Mouse (Mus musculus): ENCODE results near the gene Ttc41. TPM values are rescaled to one million over a fixed set of nuclear protein-coding genes. Genes with fewer than 3 reads are reported as not detected.
A peak's percentile ranks its signal among the peaks of the same experiment; 100 is the strongest.

Ttc41 gene
- polyA plus RNA-seq, 1 experiment from 2014 or later: 2.0 TPM

- no peaks in the 10 kb centered on the region for H3K9me3 ChIP-seq
- ATAC-seq: no peak
- 86% methylated on average over 6 of the region's 6 CpGs for WGBS
These were observed 52.6 kb downstream of the Ttc41 start for GRCm38 (mm10) chr10:86758211-86758610.

GRCm38 (mm10) chr10:86761236-86761635, 55.6 kb downstream of the Ttc41 start:
- Histone ChIP-seq H3K4me2 (replicated peaks) (no peak overlapping the region), H3K9me3 (no peaks in the 10 kb centered on the region), H3K36me3 (no peaks in the 10 kb centered on the region), H3K27ac (no peak overlapping the region), H3K4me3 (replicated peaks) (no peak overlapping the region), H3K4me1 (replicated peaks) (no peaks in the 10 kb centered on the region), H3K9ac (no peak overlapping the region), H3K27me3 (replicated peaks) (no peaks in the 10 kb centered on the region)
- 81% methylated on average over 1 of the region's 1 CpGs for WGBS
- no peak for ATAC-seq

More at GRCm38 (mm10) chr10:86758211-86758610, 52.6 kb downstream of the Ttc41 start:
- Histone ChIP-seq H3K27me3 (replicated peaks) (no peaks in the 10 kb centered on the region), H3K4me2 (replicated peaks) (no peak overlapping the region), H3K9ac (no peak overlapping the region), H3K4me3 (replicated peaks) (no peak overlapping the region), H3K27ac (no peak overlapping the region), H3K4me1 (replicated peaks) (no peaks in the 10 kb centered on the region), H3K36me3 (no peaks in the 10 kb centered on the region)

GRCm38 (mm10) chr10:86761722-86762383, 56.2 kb downstream of the Ttc41 start:
- 53% methylated on average over 7 of the region's 7 CpGs for WGBS
- no peak overlapping the region for H3K9ac ChIP-seq
- no peak overlapping the region for H3K4me3 ChIP-seq (replicated peaks)
- no peaks in the 10 kb centered on the region for H3K36me3 ChIP-seq
- no peak for ATAC-seq
- no peak overlapping the region for H3K4me2 ChIP-seq (replicated peaks)
- H3K9me3 ChIP-seq: no peaks in the 10 kb centered on the region
- no peaks in the 10 kb centered on the region for H3K4me1 ChIP-seq (replicated peaks)
- no peak overlapping the region for H3K27ac ChIP-seq
- H3K27me3 ChIP-seq (replicated peaks): no peaks in the 10 kb centered on the region

- no peaks in the 10 kb centered on the region for H3K36me3 ChIP-seq
- H3K4me3 ChIP-seq (replicated peaks): no peak overlapping the region
- 65% methylated on average over 3 of the region's 3 CpGs for WGBS
- H3K27ac ChIP-seq: no peak overlapping the region
- H3K9ac ChIP-seq: no peak overlapping the region
- no peak for ATAC-seq
- H3K27me3 ChIP-seq (replicated peaks): no peaks in the 10 kb centered on the region
- H3K4me2 ChIP-seq (replicated peaks): no peak overlapping the region
- H3K4me1 ChIP-seq (replicated peaks): no peaks in the 10 kb centered on the region
- H3K9me3 ChIP-seq: no peaks in the 10 kb centered on the region
These were observed 56.7 kb downstream of the Ttc41 start for GRCm38 (mm10) chr10:86762384-86762730.

- no peak within 1 kb of the TSS for H3K4me3 ChIP-seq (replicated peaks)
- ATAC-seq: no peak
- H3K4me2 ChIP-seq (replicated peaks): no peak within 1 kb of the TSS
- no peaks in the 10 kb centered on the region for H3K9me3 ChIP-seq
- WGBS: 46% methylated on average over 5 of the region's 5 CpGs
- no peaks in the 10 kb centered on the region for H3K27me3 ChIP-seq (replicated peaks)
- no peaks in the 10 kb centered on the region for H3K4me1 ChIP-seq (replicated peaks)
- H3K27ac ChIP-seq: no peak within 1 kb of the TSS
- H3K9ac ChIP-seq: no peak within 1 kb of the TSS
- no peaks in the 10 kb centered on the region for H3K36me3 ChIP-seq
These were observed 58.1 kb downstream of the Ttc41 start, which contains the start of gene Gm49358 for GRCm38 (mm10) chr10:86763672-86764071. Gene Gm49358 (plus strand): TSS chr10:86763972.

GRCm38 (mm10) chr10:86765344-86765966, 59.8 kb downstream of the Ttc41 start:
- Histone ChIP-seq H3K4me3 (replicated peaks) (no peak overlapping the region), H3K27ac (no peak overlapping the region), H3K36me3 (no peaks in the 10 kb centered on the region), H3K27me3 (replicated peaks) (no peaks in the 10 kb centered on the region), H3K4me2 (replicated peaks) (no peak overlapping the region), H3K9ac (no peak overlapping the region), H3K9me3 (no peaks in the 10 kb centered on the region), H3K4me1 (replicated peaks) (no peaks in the 10 kb centered on the region)
- 92% methylated on average over 4 of the region's 4 CpGs for WGBS
- ATAC-seq: no peak

GRCm38 (mm10) chr10:86769216-86769615, 63.6 kb downstream of the Ttc41 start:
- 49% methylated on average over 5 of the region's 5 CpGs for WGBS

GRCm38 (mm10) chr10:86769797-86770196, 64.2 kb downstream of the Ttc41 start:
- no peak overlapping the region for H3K4me3 ChIP-seq (replicated peaks)
- H3K4me1 ChIP-seq (replicated peaks): 0 out of 2 replicates have a peak, but pooled peaks cover 7% of the 10 kb centered on the region
- ATAC-seq: 0 out of 2 replicates have a peak, but pooled peaks have one; percentile 16
- H3K9ac ChIP-seq: no peak overlapping the region
- H3K27ac ChIP-seq: no peak overlapping the region
- H3K9me3 ChIP-seq: no peaks in the 10 kb centered on the region
- H3K27me3 ChIP-seq (replicated peaks): peaks cover 3% of the 10 kb centered on the region; the same call in 1 of the 2 replicates
- H3K4me2 ChIP-seq (replicated peaks): no peak overlapping the region
- WGBS: 26% methylated on average over 4 of the region's 4 CpGs
- no peaks in the 10 kb centered on the region for H3K36me3 ChIP-seq

More at GRCm38 (mm10) chr10:86769216-86769615, 63.6 kb downstream of the Ttc41 start:
- Histone ChIP-seq H3K4me1 (replicated peaks) (0 out of 2 replicates have a peak, but pooled peaks cover 7% of the 10 kb centered on the region), H3K36me3 (no peaks in the 10 kb centered on the region), H3K4me2 (replicated peaks) (no peak overlapping the region), H3K9me3 (no peaks in the 10 kb centered on the region), H3K9ac (no peak overlapping the region), H3K4me3 (replicated peaks) (no peak overlapping the region), H3K27me3 (replicated peaks) (peaks cover 3% of the 10 kb centered on the region; the same call in 1 of the 2 replicates), H3K27ac (no peak overlapping the region)
- no peak for ATAC-seq

GRCm38 (mm10) chr10:86771701-86772100, 66.1 kb downstream of the Ttc41 start:
- no peak overlapping the region for H3K4me3 ChIP-seq (replicated peaks)
- H3K9ac ChIP-seq: no peak overlapping the region
- WGBS: 79% methylated on average over 5 of the region's 5 CpGs
- 0 out of 2 replicates have a peak, but pooled peaks cover 7% of the 10 kb centered on the region for H3K4me1 ChIP-seq (replicated peaks)
- no peak overlapping the region for H3K4me2 ChIP-seq (replicated peaks)
- H3K27me3 ChIP-seq (replicated peaks): peaks cover 3% of the 10 kb centered on the region; the same call in 1 of the 2 replicates
- ATAC-seq: no peak
- H3K27ac ChIP-seq: no peak overlapping the region
- no peaks in the 10 kb centered on the region for H3K9me3 ChIP-seq
- no peaks in the 10 kb centered on the region for H3K36me3 ChIP-seq

- Histone ChIP-seq H3K9ac (no peak overlapping the region), H3K27me3 (replicated peaks) (peaks cover 3% of the 10 kb centered on the region; the same call in 1 of the 2 replicates), H3K36me3 (no peaks in the 10 kb centered on the region), H3K4me2 (replicated peaks) (no peak overlapping the region), H3K4me3 (replicated peaks) (no peak overlapping the region), H3K9me3 (no peaks in the 10 kb centered on the region), H3K27ac (no peak overlapping the region), H3K4me1 (replicated peaks) (0 out of 2 replicates have a peak, but pooled peaks cover 7% of the 10 kb centered on the region)
- no peak for ATAC-seq
- 48% methylated on average over 6 of the region's 6 CpGs for WGBS
These were observed 66.6 kb downstream of the Ttc41 start for GRCm38 (mm10) chr10:86772231-86772631.

GRCm38 (mm10) chr10:86773360-86773759, 67.7 kb downstream of the Ttc41 start:
- no peak for ATAC-seq

GRCm38 (mm10) chr10:86776281-86776680, 70.7 kb downstream of the Ttc41 start:
- Histone ChIP-seq H3K27me3 (replicated peaks) (peaks cover 3% of the 10 kb centered on the region; the same call in 1 of the 2 replicates), H3K9ac (no peak overlapping the region), H3K9me3 (no peaks in the 10 kb centered on the region), H3K27ac (no peak overlapping the region), H3K4me3 (replicated peaks) (no peak overlapping the region), H3K4me1 (replicated peaks) (peaks cover 13% of the 10 kb centered on the region; the same call in 1 of the 2 replicates), H3K36me3 (no peaks in the 10 kb centered on the region), H3K4me2 (replicated peaks) (no peak overlapping the region)
- ATAC-seq: no peak
- 53% methylated on average over 9 of the region's 9 CpGs for WGBS

More at GRCm38 (mm10) chr10:86773360-86773759, 67.7 kb downstream of the Ttc41 start:
- Histone ChIP-seq H3K27me3 (replicated peaks) (peaks cover 3% of the 10 kb centered on the region; the same call in 1 of the 2 replicates), H3K4me1 (replicated peaks) (peaks cover 13% of the 10 kb centered on the region; the same call in 1 of the 2 replicates), H3K27ac (no peak overlapping the region), H3K4me3 (replicated peaks) (no peak overlapping the region), H3K4me2 (replicated peaks) (no peak overlapping the region), H3K36me3 (no peaks in the 10 kb centered on the region), H3K9ac (no peak overlapping the region), H3K9me3 (no peaks in the 10 kb centered on the region)
- WGBS: 13% methylated on average over 4 of the region's 4 CpGs
